Mouse (Mus musculus) intestine, postnatal 0 days (tissue): Measurements from ENCODE around the gene Sptssa. TPM values are rescaled to one million over a fixed set of nuclear protein-coding genes. Genes with fewer than 3 reads are reported as not detected.

Experiments used
- ATAC-seq: fragments of 200-750 bp; cut with Nextera tagmentation; 2 replicates; pipeline ENCODE4 v1.8.0; 2017; ENCODE audit warnings: mild to moderate bottlenecking, moderate TSS enrichment, moderate library complexity
- H3K27ac ChIP-seq: fragments of 300-500 bp; sonication (generic); 2 replicates; pipeline ENCODE4 v1.5.1; 2014; ENCODE audit warnings: mild to moderate bottlenecking, low read depth, low read length, moderate library complexity
- H3K27me3 ChIP-seq: fragments of 300-500 bp; sonication (generic); replicated peaks from 2 replicates; pipeline ENCODE4 v1.6.1; 2014; ENCODE audit warnings: low read length, mixed read lengths; ENCODE audit not compliant: control insufficient read depth, insufficient read depth
- H3K36me3 ChIP-seq: fragments of 300-500 bp; sonication (generic); 2 replicates; pipeline ENCODE4 v1.6.1; 2014; ENCODE audit warnings: mild to moderate bottlenecking, moderate library complexity; ENCODE audit not compliant: control insufficient read depth, insufficient read depth
- H3K4me1 ChIP-seq: fragments of 300-500 bp; sonication (generic); replicated peaks from 2 replicates; pipeline ENCODE4 v1.6.1; 2014; ENCODE audit warnings: antibody characterized with exemption, low read length, mixed read lengths; ENCODE audit not compliant: control insufficient read depth, insufficient read depth
- H3K4me2 ChIP-seq: fragments of 300-500 bp; sonication (generic); replicated peaks from 2 replicates; pipeline ENCODE4 v1.6.1; 2014; ENCODE audit warnings: low read depth, mild to moderate bottlenecking, moderate library complexity
- H3K4me3 ChIP-seq: fragments of 300-500 bp; sonication (generic); 2 replicates; pipeline ENCODE4 v1.5.1; 2014; ENCODE audit warnings: low read depth, low read length
- H3K9ac ChIP-seq: fragments of 300-500 bp; sonication (generic); 2 replicates; pipeline ENCODE4 v1.6.1; 2014; ENCODE audit warnings: mild to moderate bottlenecking, low read depth, low read length
- H3K9me3 ChIP-seq: fragments of 300-500 bp; sonication (generic); 2 replicates; pipeline ENCODE4 v1.6.1; 2016; ENCODE audit warnings: mixed run types; ENCODE audit not compliant: control insufficient read depth
- CTCF ChIP-seq: sonication (generic); IDR thresholded peaks from 2 replicates; pipeline ENCODE4 v1.5.1; 2016; ENCODE audit warnings: low read depth, mild to moderate bottlenecking, control low read depth, antibody characterized with exemption, moderate library complexity
- WGBS: fragments of 180-500 bp; shearing (Covaris S2); extraction: QIAGEN DNeasy Blood & Tissue Kit; methylation state at CpG from one replicate; pipeline ENCODE4 v1.1.7; 2014; 5-methylcytosine and 5-hydroxymethylcytosine counted together
- polyA plus RNA-seq: library from polyadenylated mRNA; unstranded; fragments of >200 nt; fragmentation: Nextera tagmentation; extraction: Ambion mirVana; gene quantifications from 2 replicates; pipeline ENCODE4 v1.2.1, GENCODE M21; 2015

Sptssa gene
- polyA plus RNA-seq, 1 experiment from 2014 or later, result 168 TPM

DNA sequence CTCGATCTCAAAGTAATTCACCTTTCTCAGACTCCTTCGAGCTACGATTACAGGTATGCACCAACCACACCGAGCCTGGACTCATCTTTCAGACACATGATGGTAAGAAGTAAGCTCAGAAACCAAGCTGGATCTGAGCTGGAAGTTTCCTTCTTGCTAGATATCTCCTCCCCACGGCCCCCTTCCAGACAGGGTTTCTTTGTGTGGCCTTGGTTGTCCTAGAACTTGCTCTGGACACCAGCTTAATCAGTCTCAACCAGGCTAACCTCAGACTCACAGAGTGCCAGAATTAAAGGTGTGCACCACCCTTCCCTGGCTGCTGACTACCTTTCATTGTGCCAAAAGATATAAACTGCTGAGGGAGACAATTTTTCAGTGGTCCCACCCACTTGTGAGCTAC lies 1.6 kb upstream of the Sptssa start:
- Histone ChIP-seq H3K4me2 (no peak overlapping the region), H3K9me3 (no peaks in the 10 kb centered on the region), H3K36me3 (no peaks in the 10 kb centered on the region), H3K27ac (no peak overlapping the region), H3K9ac (no peak overlapping the region), H3K4me3 (no peak overlapping the region), H3K4me1 (peaks cover 7% of the 10 kb centered on the region; the same call in 1 of the 2 replicates), H3K27me3 (no peaks in the 10 kb centered on the region)
- ATAC-seq, result no peak
- no peak for TF ChIP-seq CTCF
- 95% methylated on average over 5 of the region's 5 CpGs for WGBS

DNA sequence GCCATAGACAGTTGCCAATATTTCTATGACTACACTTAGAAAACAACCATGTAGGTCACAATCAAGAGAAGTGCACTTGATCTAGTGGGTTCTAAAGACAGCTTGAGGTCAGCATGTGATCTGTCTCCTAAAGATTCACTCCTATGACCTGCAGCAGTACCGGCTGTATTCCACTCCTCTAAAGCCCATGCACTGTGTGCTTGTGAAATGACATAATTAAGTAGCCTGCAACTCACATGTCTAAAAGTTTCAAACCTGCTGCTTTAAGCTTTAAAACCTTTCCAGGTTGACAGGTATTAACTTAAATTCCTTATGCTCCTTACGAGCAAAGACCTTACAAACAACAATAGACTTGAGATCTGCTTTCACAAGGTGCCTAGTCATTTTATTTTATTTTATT lies 853 bp upstream of the Sptssa start:
- no peak for ATAC-seq
- H3K9ac ChIP-seq, result no peak overlapping the region
- no peak overlapping the region for H3K4me3 ChIP-seq
- peak overlapping the region; percentile 78 for H3K4me2 ChIP-seq
- H3K27ac ChIP-seq, result no peak overlapping the region
- H3K27me3 ChIP-seq, result no peaks in the 10 kb centered on the region
- H3K36me3 ChIP-seq, result no peaks in the 10 kb centered on the region
- WGBS, result 59% methylated on average over 2 of the region's 2 CpGs
- peaks cover 8% of the 10 kb centered on the region; the same call in 1 of the 2 replicates for H3K4me1 ChIP-seq
- H3K9me3 ChIP-seq, result no peaks in the 10 kb centered on the region
- TF ChIP-seq CTCF, result no peak

DNA sequence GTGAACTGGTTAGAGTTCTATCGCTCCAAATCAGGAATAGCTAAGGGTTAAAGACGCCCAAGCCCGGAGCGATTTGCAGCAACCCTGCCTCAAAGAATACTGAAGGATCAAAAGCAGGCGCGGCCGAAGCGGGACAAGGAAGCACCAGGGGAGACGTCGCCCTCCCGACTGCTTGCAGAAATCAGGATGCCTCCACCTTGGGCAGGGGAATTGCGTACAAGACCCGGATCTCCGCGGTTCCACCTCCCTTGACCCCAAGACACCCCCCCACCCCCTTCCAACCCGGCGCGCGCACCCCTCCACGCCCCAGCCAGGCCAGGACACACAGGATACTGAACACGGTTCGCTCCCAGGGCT lies 356 bp downstream of the Sptssa start:
- under 1% methylated on average over 22 of the region's 22 CpGs for WGBS
- peak overlapping the region; percentile 74 for H3K4me3 ChIP-seq
- no peaks in the 10 kb centered on the region for H3K27me3 ChIP-seq
- ATAC-seq, result no peak; the same call in 1 of the 2 replicates
- peaks cover 10% of the 10 kb centered on the region; the same call in 1 of the 2 replicates for H3K4me1 ChIP-seq
- H3K27ac ChIP-seq, result peak overlapping the region; percentile 84
- H3K4me2 ChIP-seq, result peak overlapping the region; percentile 78
- TF ChIP-seq CTCF, result no peak
- no peaks in the 10 kb centered on the region for H3K36me3 ChIP-seq
- no peaks in the 10 kb centered on the region for H3K9me3 ChIP-seq
- peak overlapping the region; percentile 87 for H3K9ac ChIP-seq

DNA sequence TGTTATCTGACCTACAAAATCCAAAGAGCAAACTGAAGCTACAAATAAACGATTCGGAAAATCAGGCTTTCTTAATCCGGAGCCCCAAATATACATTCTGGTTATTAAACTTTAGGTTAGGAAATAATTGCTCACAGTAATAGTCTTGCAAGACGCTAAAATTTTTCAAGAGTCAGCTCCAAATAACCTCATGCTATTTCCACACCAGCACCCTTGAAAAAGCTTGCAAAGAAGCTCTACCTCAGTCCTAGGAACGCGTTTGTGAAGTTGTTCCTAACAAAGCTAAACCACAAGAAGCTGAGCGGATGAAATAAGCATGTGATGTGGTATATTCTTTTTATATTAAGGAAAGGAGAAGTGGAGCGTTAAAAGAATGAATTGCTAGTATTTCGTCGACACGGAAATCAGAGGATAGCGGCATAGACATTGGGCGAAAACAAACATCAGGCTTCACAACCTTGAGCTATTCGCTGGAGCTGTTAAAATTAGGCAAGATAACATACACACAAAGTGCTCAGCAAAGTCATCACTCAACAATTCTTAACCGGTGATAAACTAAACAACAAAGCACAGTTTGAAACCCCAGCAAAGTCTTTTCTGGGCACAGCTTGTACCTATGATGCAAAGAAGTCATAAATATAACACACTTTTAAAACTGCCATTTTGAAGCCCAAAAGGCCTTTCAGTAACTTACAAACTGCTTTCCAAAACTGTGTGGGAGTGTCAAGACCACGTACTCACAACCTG lies 908 bp downstream of the Sptssa start:
- H3K4me3 ChIP-seq, result peak overlapping the region; percentile 74
- peak overlapping the region; percentile 78 for H3K4me2 ChIP-seq
- ATAC-seq, result no peak
- H3K4me1 ChIP-seq, result peaks cover 10% of the 10 kb centered on the region; the same call in 1 of the 2 replicates
- peak overlapping the region; percentile 87 for H3K9ac ChIP-seq
- no peaks in the 10 kb centered on the region for H3K27me3 ChIP-seq
- no peaks in the 10 kb centered on the region for H3K9me3 ChIP-seq
- H3K36me3 ChIP-seq, result 0 out of 2 replicates have a peak, but pooled peaks cover 2% of the 10 kb centered on the region
- TF ChIP-seq CTCF, result no peak
- 12% methylated on average over 16 of the region's 16 CpGs for WGBS
- H3K27ac ChIP-seq, result peak overlapping the region; percentile 84

DNA sequence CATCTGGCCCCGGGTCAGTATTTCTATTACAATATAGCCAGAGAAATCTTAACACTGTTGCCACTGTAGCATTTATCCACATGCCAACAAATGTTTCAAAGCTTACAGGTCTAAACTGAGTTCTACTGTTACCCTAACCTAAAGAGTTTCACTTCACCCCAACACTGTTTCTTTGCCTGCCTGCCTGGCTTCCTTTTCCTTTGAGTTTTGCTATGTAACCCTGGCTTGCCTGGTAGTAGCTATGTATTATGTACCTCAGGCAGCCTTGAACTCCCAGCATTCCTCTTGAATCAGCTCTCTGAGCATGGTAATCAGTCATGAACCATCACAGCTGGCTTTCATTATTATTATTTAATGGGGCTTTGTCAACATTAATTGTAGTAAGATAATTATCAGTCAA lies 1.6 kb downstream of the Sptssa start:
- no peak overlapping the region for H3K9ac ChIP-seq
- H3K4me1 ChIP-seq, result peaks cover 10% of the 10 kb centered on the region; the same call in 1 of the 2 replicates
- WGBS, result 41% methylated on average over 1 of the region's 1 CpGs
- peak overlapping the region; percentile 78 for H3K4me2 ChIP-seq
- H3K27me3 ChIP-seq, result no peaks in the 10 kb centered on the region
- H3K4me3 ChIP-seq, result no peak overlapping the region
- 0 out of 2 replicates have a peak, but pooled peaks cover 4% of the 10 kb centered on the region for H3K36me3 ChIP-seq
- ATAC-seq, result no peak
- no peak for TF ChIP-seq CTCF
- H3K27ac ChIP-seq, result no peak overlapping the region
- H3K9me3 ChIP-seq, result no peaks in the 10 kb centered on the region

DNA sequence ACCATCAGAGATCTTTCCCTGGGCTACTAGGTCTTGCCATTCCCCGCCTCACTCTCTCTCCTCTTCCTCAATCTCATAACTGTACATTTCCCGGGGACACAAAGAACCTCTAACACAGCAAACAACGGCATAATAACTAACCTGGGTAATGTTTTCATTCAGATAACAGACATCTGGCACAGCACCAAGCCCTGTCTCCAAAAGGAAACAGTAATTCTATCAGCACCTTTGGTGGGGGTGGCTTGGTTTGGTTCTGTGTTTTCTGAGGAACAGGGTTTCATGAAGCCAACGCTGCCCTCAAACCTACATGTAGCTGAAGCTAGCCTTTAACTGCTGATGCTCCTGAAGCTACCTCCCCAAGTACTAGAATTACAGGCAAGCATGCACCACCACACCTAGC lies 2.2 kb downstream of the Sptssa start:
- H3K27ac ChIP-seq, result peak overlapping the region; percentile 35
- H3K4me3 ChIP-seq, result no peak overlapping the region; the same call in 1 of the 2 replicates
- WGBS, result 33% methylated on average over 4 of the region's 4 CpGs
- no peaks in the 10 kb centered on the region for H3K27me3 ChIP-seq
- H3K9ac ChIP-seq, result no peak overlapping the region
- no peak for TF ChIP-seq CTCF
- peaks cover 10% of the 10 kb centered on the region; the same call in 1 of the 2 replicates for H3K4me1 ChIP-seq
- no peaks in the 10 kb centered on the region for H3K9me3 ChIP-seq
- no peak for ATAC-seq
- 0 out of 2 replicates have a peak, but pooled peaks cover 4% of the 10 kb centered on the region for H3K36me3 ChIP-seq
- H3K4me2 ChIP-seq, result peak overlapping the region; percentile 78
